ENCODE assay signal across 26 mouse cellular contexts in genomic region chr17:9947609-9948008, GRCm38 (mm10).
"Had no signal": no experiment of that assay in that cellular context is flagged by ENCODE, and none has a peak within 500 bp of the region (broad histone marks: within the 10 kb centered on the region; RNA-seq: fewer than 3 reads in every experiment).

No protein-coding gene starts in this region.

- H3K27me3 ChIP-seq: embryonic facial prominence, embryonic 12.5 days; embryonic facial prominence, embryonic 13.5 days; embryonic facial prominence, embryonic 15.5 days; forebrain, embryonic 12.5 days; forebrain, embryonic 13.5 days; forebrain, embryonic 15.5 days had no signal

- DNase-seq: cerebellum, adult 8-10 months; cerebellum, adult 9-10 months; cerebellum, adult 9-11 months; cerebellum, postnatal 10 days; cerebellum, postnatal 14 days; cerebellum, postnatal 25 days; cerebellum, postnatal 36 days; embryo, embryonic 11 days; forebrain, postnatal 0 days; gastrocnemius, adult 2 months; gastrocnemius, postnatal 10 days; gastrocnemius, postnatal 14 days; gastrocnemius, postnatal 25 days; gastrocnemius, postnatal 36 days; heart, adult 11 months; heart, adult 18-20 months; heart, adult 2 months had no signal

- H3K4me3 ChIP-seq: embryonic facial prominence, embryonic 10.5 days; embryonic facial prominence, embryonic 12.5 days; embryonic facial prominence, embryonic 13.5 days; embryonic facial prominence, embryonic 15.5 days; erythroblast, embryonic 14.5 days; forebrain, embryonic 10.5 days; forebrain, embryonic 12.5 days; forebrain, embryonic 13.5 days; forebrain, embryonic 15.5 days; gastrocnemius, adult 2 months; heart, adult 2 months had no signal

- H3K36me3 ChIP-seq: embryonic facial prominence, embryonic 10.5 days; embryonic facial prominence, embryonic 12.5 days; embryonic facial prominence, embryonic 13.5 days; embryonic facial prominence, embryonic 15.5 days; forebrain, embryonic 10.5 days; forebrain, embryonic 12.5 days; forebrain, embryonic 15.5 days had no signal

- H3K4me2 ChIP-seq: embryonic facial prominence, embryonic 12.5 days; embryonic facial prominence, embryonic 13.5 days; embryonic facial prominence, embryonic 15.5 days; forebrain, embryonic 12.5 days; forebrain, embryonic 13.5 days; forebrain, embryonic 15.5 days had no signal
